Mouse (Mus musculus) liver, embryonic 14.5 days (tissue): ENCODE data around the gene Gm14214.

Source experiments
- CTCF ChIP-seq: IDR thresholded peaks from 2 replicates; pipeline ENCODE4 v1.5.1; 2016; ENCODE audit warnings: antibody characterized with exemption, low read depth, control low read depth
- EP300 ChIP-seq: IDR thresholded peaks from 2 replicates; pipeline ENCODE4 v1.6.1; 2016; ENCODE audit warnings: antibody characterized with exemption, low read depth

DNA sequence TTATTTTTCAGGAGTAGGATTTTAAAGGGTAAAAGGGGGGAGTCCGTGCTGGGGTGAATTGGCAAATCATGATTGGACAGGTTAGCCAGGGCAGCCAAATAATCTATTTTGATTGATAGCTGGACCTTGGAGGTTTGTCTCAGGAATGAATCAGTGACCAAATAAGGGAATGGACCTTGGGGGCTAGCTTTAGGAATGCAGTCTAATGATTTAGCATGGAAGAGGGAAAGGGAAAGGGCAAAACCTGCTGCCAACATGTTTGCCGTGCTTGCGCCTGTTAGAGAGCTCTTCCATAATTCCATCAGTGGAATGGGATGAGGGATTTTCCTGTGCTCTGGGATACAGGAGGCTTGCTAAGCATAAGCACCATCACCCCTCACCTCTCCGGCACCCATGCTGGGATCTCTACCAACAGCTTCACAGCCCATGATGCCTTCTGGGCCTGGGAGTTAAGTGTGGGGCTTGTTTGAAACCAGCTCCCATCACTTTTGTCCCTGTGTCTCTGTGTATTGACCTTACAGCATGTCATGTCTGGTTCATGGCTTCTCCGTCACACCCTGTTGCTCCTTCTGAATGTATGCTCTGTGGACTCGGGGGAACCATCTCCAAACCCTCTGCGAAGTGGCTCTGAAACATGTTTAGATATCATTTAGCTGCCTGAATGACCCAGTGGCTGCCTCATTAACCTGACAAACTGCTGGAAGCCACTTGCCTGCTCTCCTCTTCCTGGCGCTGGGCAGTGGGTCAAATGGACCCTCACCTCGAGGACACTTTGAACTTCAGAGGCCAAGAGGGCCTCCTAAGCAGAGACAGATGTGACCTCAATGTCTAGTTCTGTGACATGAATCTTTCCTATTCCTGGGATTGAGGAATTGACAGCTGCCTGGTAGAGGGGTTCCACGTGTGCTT lies 26.7 kb downstream of the Gm14214 start:
- TF ChIP-seq CTCF = no peak
- no peak for TF ChIP-seq EP300
